Mouse (Mus musculus) lung, postnatal 25 days (tissue): ENCODE data around the gene Dnase1l2.
A peak's percentile ranks its signal among the peaks of the same experiment; 100 is the strongest.

ENCODE experiments used
- DNase-seq: peaks from one replicate; pipeline ENCODE4 v3.0.0; 2022; ENCODE audit warnings: low spot score

The Dnase1l2 gene

DNA sequence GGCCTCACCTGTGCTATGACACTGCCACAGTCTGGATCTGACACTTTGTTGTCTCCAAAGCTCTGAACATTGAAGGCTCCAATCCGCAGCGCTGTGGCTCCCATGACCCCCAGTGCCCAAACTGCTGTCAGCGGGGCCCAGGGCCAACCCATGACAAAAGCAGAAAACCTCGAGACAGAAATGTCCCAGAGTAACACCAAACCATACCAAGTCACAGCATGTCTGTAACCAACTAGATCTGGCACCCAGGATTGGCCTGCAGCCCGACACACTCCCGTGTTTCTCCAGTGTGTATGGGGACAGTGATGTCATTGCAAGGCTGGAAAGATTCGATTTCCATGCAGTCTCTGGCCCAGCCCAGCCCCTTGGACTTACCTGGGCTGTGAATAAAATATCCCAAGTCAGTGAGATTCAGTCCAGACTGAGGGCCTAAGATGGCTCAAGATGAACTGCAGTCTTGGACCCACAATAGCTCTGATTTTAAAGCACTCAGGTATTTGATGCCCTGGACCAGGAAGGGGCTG, at the start of gene Dnase1l2:
Gene Dnase1l2, minus strand, starts transcription at position 474 of the 524 bp plus-strand sequence.
- no peak for DNase-seq

DNA sequence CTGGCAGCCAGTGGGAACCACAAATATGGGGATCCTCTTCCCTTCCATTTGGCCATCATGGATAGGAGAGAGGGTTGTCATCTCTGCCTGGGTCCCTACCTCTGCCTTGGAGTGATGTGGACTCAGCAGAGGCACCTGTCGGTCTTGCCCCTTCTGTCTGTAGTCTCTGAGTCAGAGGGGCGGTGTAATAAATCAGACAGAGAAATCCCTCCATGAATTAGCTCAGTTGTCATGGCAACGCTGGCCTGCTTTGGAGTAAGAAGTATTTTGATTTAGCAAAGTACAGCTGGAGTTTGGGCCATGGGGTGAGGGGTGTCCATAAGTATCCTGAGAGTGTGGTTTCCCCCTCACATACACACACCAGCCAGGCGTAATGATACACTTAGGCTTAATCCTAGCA, 47.5 kb upstream of the Dnase1l2 start:
- no peak for DNase-seq

DNA sequence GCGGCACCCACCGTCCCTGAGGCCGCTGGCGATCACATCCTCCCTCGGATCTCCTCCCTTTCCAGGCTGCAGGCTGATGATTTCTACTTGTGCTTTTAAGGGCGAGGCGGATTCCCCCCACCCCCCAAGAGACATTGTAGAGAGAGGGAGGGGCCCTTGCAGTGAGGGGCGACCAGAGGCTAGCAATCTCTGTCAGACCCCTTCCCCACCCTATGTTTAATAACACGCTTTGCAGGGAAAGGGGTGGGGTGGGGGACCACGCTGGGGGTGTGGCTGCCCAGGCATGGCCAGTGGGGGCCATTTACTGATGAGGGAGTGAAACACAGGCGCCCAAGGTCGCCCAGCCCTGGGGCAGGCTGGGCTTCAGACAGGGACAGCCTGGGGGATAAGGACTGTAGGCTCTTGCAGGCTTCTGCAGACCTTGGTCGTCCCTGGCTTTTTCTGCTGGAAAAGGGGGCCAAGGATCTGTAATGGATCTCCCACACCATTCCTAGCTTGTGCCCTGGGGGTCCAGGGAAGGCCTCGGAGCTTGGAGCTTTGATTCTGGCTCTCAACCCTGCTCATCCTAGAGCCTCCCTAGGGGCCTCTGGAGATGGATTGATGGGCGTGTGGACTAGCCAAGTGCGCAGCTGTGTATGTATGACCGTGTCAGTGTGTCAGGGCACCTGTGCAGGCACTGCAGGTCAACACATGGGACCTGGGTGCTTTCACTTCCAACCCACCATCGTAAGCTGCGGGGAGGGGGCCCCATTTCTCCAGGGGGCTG, 46.5 kb upstream of the Dnase1l2 start:
- no peak for DNase-seq

DNA sequence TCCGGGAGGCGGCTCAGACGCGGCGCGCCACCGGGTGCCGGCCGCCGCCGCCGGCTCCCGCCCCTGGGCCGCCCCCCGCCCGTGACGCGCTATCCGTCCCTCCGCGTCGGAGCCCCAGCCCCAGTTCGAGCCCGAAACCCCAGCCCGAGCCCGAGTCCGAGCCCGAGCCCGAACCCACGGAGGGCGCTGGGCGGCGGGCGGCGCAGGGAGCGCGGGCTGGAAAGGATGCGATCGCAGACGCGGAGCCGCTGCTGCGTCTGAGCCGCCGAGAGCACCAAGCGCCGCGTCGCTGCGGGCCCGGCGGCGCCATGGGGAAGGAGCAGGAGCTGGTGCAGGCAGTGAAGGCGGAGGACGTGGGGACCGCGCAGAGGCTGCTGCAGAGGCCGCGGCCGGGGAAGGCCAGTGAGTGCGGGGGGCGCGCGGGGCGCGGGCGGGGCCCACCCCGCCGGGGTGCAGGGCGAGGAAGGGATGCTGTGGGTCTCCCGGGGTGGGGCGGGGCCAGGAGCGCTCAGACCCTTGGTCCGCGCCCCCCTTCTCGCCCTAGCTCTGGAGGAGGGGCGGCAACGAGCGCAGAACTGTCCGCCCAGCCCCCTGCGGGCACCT, 45.9 kb upstream of the Dnase1l2 start:
- no peak for DNase-seq

DNA sequence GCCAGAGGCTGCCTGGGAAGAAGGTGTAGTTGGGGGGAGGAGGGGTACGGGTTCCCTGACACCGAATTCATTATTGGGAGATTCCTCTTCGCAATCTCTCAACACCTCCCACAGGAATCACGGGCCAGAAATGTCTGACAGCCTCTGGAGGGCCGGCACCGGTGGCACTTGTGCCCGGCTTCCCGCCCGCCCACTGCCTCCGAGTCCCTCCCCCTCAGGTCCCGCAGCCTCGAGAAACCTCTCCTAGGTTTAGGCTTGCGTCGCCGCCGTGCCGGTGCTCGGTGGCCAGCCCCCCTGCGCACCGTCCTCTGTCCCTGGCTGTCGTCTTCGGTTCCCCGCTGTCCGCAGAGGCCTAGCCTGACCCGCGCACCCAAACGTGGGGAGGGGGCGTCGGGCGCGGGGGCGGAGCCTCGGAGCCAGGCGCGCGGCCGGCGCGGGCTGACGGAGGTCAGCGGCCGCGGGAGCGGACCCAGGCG, 45.3 kb upstream of the Dnase1l2 start, which contains the start of gene Caskin1:
Gene Caskin1, plus strand, starts transcription at position 416 of the 476 bp plus-strand sequence.
- DNase-seq, result no peak

DNA sequence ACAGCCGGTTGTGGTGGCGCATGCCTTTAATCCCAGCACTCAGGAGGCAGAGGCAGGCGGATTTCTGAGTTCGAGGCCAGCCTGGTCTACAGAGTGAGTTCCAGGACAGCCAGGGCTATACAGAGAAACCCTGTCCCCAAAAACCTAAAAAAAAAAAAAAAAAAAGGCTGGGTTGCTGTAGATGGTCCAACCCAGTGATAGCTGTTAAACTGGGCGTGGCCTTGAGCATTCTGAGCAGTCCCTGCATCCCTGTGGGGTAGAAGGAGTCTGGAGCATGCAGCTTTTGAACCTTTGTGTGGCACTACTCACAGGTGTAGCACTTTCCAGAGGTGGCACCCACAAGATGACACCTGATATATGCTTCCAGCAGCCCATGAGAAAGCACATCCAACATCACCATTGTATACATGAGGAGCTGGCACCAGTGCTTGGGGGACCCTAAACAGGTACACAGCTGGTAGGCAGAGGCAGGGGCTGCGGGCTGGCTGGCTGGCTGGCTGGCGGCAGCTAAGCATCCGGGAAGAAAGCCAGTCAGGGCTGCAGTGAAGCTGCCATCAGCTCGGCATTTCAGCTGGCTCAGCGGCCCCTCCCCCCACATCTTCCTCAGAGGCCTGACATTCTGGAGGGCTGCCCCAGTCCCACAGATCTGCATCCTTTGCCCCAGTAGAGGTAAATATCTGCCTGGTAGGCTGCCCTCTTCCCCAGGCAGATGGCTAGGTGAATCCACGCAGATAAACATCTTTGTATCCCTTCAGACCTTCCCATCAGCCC, 42.4 kb upstream of the Dnase1l2 start:
- DNase-seq, result no peak

DNA sequence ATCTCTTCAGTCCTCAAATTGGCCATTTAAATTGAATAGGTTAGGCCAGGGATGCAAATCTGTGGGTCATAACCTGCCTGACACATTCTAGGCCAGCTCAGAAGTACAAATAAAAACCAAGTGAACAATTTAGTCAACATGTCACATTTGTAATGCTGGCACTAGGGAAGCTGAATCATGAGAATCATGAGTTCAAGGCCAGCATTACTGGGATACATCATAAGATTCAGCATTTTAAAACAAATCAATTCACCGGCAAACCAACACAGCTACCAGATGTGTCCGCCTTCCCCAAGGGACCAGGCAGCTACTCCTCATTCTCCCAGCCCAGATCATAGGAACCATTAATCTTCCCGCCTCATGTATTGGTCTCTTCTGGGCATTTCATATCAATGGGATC, 40.6 kb upstream of the Dnase1l2 start:
- no peak for DNase-seq

DNA sequence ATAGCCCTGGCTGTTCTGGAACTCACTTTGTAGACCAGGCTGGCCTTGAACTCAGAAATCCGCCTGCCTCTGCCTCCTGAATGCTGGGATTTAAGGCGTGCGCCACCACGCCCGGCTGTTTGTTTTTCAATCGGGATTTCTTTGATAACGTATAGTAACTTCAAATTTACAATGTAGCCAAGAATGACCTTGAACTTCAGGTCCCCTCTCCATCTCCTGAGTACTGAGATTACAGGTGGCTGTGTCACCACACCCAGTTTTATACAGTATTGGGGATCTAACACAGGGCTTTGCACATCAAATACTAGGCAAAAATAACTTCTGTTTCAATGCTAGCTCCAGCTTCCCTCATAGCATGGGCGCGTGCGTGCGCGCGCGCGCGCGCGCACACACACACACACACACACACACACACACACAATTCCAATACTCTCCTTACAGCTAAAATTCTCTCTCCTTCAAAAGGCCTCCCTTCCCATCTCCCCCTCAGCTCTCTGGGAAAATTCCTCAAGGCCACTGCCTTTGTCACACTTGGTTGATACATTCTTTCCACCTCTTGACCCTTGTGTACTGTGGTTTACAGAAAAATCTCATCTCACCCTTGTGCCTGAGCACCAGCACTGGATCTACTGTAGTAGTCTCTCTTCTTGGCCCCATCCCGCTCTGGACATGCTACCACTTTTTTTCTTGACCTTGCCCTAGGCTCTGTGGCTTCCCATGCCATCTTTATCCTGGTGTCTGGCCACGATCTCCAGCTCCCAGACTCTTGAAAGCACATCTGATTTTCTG, 38.3 kb upstream of the Dnase1l2 start:
- no peak for DNase-seq

DNA sequence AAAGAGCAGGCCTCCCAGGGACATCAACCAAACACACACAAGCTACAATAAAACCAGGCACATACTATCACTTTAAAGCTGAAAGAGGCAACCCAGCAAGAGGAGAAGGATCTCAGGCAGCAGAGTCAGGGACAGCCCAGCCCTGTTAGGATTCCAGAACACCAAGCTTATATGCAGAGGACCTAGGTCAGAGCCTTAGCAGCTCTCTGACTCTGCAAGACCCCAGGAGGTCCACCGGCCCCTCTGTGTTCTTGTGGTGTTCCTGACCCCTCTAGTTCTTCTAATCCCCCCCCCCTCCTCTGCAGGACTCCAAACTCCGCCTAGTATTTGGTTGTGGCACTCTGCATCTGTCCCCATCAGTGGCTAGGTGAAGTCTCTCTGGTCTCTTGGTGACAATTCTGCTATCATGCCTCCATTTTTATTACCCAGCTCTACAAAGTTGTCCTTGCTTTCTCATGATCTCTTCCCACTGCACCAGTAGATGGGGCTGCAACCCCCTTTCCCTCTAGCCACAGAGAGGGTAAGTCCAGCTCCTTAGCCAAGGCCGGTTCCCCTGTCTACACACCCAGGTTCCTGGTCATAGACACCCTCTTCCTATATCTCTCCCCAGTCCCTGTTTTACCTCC, 37.4 kb upstream of the Dnase1l2 start:
- DNase-seq, result no peak

DNA sequence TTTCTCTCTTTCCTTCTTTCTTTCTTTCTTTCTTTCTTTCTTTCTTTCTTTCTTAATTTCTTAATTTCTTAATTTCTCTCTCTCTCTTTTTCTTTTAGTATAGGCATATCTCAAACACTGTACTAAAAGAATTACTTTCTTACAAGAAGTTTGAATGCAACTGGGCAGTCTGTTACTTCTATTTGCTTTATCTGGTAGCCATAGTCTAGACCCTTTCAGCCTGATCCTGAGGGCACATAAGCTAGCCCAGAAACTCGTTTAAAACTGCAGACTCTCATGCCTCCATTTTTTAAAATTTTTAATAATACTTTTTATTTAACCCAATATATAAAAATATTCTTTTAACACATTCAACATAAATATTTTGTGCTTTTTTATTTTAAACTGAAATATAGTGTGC, 36.5 kb upstream of the Dnase1l2 start:
- DNase-seq, result no peak

DNA sequence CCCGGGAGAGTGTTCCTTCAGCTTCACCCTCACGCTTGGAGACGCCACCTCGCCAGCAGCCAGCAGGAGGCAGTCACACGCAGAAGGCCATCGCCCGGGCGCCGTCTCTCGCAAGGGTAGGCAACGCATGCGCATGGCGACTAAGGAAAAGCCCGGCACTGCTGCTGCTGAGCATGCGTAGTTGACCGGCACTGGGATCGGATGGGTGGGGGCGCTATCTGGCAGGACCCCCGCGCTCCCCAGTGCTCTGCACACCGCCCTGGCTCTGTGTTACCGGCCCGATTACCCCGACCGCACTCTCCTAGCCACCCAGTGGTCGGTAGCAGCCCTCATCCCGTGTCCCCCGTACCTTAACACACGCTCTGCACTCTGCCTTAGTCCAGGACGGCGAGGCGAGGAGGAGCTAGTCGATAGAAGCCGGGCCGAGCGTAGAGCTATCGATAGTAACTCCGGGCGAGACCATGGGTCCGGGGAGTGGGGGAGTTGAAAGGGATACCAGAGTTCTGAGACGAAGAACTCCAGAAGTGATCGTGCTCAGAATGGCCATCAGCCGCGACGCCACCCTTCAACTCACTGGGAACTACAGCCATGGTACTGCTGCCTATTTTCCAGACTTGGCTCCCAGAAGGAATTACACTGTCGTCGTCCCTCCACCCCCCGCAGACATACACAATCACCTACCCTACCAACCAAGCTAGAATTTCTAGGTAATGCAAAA, 35.9 kb upstream of the Dnase1l2 start, which contains the start of gene Mlst8:
Gene Mlst8, minus strand, starts transcription at position 416 of the 718 bp plus-strand sequence.
- peak; percentile 97 for DNase-seq

DNA sequence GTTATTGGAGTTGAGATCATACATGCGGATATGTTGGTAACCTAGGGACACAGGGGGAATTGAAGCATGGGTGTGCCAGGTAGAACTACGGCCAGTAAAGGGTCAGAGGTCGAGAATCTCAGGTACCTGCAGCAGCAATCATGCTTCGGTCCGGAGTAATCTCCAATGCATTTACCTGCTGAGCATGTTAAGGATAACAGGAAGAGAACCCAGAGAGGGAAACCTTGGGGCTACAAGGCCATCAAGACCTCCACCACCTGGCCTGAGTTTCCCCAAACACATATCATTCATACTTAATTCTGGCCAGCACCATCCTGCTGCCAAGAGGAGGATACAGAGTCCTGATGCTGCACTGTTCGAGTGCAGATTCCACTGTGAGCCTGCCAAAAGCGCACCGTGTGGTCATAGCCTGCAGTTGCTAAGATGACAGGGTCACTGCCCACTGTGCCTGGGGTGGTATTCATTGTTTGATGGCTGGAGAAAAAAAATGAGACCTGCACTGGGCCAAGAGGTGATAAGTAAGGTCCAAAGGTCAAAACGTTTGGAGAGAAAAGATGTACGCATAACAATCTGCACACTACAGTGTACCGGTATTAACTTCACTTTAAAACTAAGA, 35.2 kb upstream of the Dnase1l2 start:
- no peak for DNase-seq

DNA sequence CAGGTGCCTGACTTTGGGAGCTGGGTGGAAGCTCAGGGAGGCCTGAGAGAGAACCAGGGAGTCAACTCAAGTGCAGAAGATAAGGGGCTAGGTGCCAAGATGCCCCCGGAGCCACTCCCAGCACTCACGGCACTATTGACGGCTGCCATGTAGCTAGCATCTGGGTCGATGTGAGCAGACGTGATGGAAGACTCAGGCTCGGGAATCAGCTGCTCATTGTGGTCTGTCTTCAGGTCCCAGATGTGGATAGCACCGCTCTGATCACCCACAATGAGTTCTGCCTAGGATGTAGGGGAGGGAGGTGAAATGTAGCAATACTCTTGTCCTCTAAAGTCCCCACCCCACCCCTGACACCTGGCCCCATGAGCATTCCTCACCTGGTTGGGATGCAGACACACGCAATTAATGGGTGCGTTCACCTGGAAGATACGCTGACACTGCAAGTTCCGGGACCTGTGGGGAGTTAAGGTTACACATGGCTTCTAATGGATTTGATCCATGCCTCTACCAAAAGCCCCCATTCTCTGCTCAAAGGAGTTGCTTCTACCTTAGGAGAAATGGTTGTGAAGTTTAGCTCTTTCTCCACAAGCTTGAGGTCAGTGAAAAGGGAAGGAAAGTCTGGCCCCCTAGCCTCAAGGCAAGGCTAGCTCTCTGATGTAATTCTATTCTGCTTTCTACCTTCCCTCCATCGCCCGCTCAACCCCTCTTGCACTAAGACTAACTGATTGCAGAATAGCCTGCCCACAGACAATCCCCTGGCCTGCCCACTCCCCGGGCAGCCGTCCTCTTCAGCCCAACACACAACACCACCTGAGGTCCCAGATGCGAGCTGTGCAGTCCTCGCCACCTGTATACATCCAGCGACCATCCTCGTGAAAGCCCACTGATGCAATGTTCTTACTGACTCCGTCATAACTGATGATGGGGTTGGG, 34.4 kb upstream of the Dnase1l2 start:
- no peak for DNase-seq

DNA sequence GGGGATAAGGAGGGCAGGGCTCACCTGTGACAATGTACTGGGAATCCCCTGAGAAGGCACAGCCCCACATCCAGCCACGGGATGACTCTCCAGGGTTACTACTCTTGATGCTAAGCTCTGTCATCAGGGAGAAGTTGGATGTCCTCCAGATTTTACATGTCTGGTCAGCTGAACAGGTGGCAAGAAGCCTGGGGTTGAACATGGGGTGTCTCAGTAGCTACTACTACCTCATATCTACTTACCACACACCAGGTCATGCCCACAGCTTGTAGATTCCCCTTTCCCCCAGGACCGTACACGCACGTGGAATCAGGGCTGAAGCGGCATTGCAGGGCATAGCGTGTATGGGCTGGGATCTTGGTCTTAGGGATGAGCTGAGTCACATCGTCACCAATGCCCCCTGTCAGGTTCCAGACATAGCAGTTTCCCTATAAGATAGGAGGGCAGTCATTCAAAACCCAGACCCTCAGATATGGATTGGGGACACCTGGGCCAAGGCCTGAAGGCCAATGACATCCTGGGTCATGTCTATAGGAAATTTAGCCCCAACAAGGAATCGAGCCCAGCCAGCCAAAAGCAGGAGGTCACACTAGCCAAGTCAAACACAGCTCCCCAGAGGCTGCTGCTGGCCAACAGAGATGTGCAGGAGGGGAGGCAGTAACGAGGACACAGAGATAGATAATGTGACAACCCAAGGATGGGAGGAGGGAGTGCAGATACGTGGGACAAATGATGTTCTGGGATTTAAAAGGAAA, 33.3 kb upstream of the Dnase1l2 start:
- DNase-seq, result no peak

DNA sequence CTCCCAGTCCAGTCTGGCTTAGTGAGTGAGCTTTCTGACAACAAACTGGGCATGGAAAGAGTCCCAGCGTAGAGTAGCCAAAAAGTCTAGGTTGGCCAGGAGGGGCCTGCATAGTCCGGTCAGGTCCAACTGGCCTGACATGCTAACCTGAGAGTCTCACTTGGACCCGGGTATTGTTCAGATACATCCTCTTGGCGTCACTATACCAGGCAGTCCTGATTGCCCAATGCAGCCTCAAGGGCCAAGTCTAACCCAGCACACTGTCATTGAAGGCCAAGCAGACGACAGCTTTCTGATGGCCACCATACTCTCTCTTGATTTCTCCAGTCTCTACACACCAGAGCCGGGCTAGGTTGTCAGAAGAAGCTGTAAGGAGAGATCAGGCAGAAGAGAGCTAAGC, 32.7 kb upstream of the Dnase1l2 start:
- no peak for DNase-seq

DNA sequence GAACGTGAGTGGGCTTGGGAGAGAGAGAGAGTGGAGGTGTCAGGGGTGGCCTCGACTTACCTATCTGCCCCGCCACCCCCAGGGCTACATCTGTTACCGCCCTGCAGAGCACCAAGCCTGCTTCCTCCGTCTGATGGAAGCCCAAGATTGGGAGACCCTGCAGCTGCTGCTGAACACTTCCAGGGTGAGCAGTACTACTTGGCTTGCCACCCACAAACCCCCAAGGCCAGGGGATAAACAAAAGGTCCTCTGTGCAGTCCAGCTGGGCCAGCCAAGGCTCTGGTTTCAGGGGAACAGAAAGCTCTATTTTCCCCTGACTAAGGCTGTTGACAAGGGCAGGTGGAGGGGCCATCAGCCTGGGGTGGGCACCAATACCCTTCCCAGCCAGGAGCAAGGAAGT, 31.7 kb upstream of the Dnase1l2 start:
- DNase-seq, result no peak

DNA sequence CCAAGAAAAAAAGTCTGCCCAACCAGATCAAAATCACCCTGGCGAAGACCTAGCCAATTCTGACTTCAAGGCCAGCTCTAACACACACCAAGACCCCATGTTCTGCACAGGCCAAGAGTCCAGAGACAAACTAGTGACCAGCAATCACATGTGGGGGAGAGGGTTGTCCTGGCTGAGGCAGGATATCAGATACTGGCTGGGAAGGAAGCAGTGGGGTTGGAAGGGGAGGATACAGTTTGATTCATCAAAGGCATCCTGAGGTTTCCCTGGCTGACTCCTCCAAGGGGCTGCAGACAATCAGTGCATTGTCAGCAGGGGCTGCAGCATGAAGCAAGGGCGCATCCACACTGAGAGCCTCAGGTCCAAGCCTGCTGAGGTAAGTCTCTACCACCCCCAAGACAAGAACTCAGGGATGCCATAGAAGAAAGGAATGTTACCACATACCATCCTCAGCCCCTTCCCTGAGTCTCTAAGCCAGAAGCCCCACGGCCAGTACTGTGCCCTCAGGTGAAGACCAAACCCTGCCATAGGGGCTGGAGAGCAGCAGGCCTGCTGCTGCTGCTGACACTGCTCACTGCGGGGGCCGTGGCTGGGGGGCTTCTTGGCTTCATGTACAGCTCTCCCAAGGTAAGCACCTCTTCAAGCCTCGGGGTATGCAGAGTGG, 30.8 kb upstream of the Dnase1l2 start, which contains the start of gene Bricd5:
Gene Bricd5, plus strand, starts transcription at position 273 of the 664 bp plus-strand sequence.
- DNase-seq, result no peak

DNA sequence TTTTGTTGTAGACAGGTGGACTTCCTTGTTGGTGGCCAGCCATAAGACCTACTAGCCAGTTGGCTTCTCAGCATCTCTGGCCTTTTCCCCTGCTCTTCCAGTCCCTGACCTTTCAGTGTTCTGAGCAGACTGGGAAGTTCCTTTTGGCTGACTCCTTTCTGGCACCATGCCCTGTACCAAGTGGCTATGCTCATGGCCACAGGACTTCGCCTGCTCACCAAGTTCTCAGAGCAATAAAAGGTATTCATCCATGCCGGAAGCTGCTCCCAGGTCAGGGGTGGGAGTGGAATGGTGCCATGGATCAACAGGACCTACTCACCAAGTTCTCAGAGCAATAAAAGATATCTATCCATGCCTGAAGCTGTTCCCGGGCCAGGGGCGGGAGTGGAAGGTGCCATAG, 29.6 kb upstream of the Dnase1l2 start:
- peak; percentile 67 for DNase-seq
